Mouse (Mus musculus) retina, postnatal 1 day (tissue): Measurements from ENCODE around the gene Nbea.

ENCODE experiments used
- DNase-seq: peaks from one replicate; pipeline ENCODE4 v3.0.0-alpha.2; 2012

Gene Nbea

GRCm38 (mm10) chr3:56183159-56184133 is at the start of gene Nbea:
TSS of gene Nbea (minus strand) at chr3:56183701.
- DNase-seq, result peak; percentile 92

- DNase-seq, result no peak
Measured at GRCm38 (mm10) chr3:56229283-56229682, 45.8 kb upstream of the Nbea start.

DNA sequence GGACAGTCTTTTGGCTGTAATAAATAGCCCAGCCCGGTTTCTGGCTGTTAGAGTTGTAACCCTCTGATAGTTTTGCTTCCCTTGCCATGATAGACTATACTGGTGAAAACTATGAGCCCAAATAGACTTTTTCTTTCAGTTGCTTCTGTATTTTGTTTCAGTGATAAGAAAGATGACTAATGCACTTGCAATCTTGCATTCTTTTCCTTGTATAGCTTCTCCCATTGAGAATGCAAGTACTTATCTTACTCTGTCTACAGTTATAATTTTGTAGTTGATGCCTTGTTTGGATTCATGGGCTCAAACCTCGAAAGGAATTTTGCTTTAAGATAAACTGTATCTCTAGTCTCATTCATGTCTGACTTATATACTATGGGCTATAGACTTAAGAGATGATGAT is 32.5 kb upstream of the Nbea start:
- no peak for DNase-seq

GRCm38 (mm10) chr3:56203968-56204367 is 20.5 kb upstream of the Nbea start:
- no peak for DNase-seq

GRCm38 (mm10) chr3:56188238-56188637 is 4.7 kb upstream of the Nbea start:
- DNase-seq, result no peak

- no peak for DNase-seq
Measured at GRCm38 (mm10) chr3:56187131-56187779, 3.8 kb upstream of the Nbea start.

- DNase-seq, result peak; percentile 61
Measured at GRCm38 (mm10) chr3:56182371-56183158, 936 bp downstream of the Nbea start.

DNA sequence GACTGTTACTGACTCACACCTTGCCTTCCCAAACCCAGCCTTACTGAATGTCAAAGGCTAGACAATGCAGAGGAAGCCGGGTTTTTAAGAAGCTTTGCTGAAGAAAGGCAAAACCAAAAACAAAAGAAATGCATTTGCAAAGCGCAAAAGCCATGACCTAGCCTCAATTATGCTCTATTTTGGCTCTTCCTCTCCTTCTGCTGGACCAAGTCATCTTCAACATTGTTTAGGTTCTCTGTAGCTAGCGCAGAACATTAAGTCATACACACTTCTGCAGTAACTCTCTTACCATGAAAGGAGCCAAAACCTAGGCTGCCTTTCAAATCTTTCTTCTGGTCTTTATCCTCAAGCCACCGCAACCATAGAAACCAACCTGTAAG is 1.5 kb downstream of the Nbea start:
- DNase-seq, result no peak

DNA sequence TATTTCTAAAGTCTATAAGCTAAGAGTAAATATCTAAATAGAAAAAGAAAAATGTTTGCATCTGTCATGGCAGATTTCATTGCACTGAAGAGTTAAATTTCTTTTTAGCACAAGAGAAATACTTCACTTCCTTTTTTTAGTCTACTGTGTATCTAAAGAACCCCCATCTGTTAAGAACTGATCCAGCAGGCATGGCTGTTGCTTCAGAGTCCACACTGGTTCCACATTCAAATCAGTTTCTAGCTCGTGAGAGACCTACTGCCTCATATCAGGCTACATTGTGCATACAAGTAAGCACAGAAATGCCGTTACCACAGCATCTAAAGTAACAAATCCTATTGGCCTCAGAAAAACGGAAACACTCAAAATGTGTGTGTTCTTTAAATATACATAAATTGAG is 2.5 kb downstream of the Nbea start:
- peak; percentile 10 for DNase-seq

GRCm38 (mm10) chr3:56157864-56158263 is 25.6 kb downstream of the Nbea start:
- no peak for DNase-seq

GRCm38 (mm10) chr3:56126674-56127073 is 56.8 kb downstream of the Nbea start:
- no peak for DNase-seq

DNA sequence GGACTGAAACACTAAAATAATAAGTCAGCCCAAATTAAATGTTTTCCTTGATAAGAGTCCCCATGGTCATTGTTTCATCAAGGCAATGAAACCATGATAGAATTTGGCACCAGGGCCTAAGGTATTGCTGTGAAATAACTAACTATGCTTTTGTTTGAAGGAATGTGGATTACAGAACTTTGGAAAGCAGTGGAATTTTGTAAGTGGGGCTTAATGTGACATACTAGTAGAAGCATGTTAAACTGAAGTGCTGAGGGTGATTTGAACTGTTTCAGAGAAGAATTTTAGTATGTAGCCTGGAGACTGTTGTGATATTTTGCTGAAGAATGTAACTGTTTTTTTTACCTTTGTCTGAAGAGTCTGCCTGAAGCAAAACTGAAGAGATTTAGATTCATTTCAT is 66.9 kb downstream of the Nbea start:
- DNase-seq, result no peak

DNA sequence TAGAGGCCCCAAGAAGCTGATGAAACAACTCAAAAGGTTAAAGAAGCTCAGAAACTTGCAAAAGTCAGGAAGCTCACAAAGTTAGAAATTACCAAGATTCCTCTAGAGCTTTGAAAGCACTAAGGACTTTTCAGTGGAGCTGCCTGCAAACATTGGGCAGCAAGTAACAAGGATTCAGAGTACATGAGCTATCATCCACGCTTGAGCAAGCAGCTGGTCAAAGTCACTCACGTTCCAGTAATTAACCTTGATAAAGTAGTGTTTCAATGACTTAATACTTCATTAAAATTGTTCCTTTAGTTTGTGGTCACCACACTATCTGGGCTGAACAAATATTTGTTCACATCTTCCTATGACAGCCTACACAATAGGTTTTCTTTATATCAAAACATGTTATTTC is 75.4 kb downstream of the Nbea start:
- no peak for DNase-seq

DNA sequence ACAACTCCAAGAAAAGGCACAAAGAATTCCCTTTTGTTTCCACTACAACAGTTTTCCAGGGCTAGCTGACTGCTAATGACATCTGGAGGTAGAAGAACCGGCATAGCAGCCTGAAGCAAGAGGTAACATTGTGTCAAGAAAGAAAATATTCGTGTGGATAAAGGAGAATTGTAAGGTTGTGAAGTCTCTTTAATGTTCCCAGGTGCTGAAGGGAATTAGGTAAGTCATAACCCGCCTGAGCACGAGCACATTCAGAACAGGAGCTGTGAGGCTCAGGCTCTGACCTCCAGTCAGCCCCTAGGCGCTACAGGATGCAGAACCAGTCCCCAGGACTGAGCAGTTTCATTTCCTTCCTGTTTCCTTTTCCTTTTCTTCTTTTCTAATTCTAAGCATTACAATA is 86.4 kb downstream of the Nbea start:
- peak; percentile 41 for DNase-seq

- DNase-seq, result peak; percentile 52
Measured at GRCm38 (mm10) chr3:56079015-56079612, 104.4 kb downstream of the Nbea start.

GRCm38 (mm10) chr3:56067849-56068248 is 115.7 kb downstream of the Nbea start:
- DNase-seq, result no peak

GRCm38 (mm10) chr3:56066360-56067040 is 117.0 kb downstream of the Nbea start:
- no peak for DNase-seq

DNA sequence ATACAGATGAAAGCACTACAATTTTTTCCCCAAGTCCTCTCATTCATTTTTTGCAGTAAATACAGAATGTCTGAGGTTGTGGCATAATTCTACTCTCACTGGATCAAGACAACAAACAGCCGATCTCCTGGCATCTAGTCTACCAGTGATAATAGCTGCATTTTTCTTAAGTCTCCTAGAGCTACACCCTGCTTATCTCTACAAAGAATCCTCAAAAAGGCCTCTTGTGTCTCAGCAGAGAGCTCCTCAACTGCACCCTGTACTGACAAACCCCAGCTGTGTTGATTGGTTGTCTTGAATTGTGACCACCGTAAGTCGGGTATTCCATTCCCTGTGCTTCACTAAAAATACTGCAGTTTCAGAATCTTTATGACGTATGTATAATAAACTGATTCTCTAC is 118.3 kb downstream of the Nbea start:
- no peak for DNase-seq

DNA sequence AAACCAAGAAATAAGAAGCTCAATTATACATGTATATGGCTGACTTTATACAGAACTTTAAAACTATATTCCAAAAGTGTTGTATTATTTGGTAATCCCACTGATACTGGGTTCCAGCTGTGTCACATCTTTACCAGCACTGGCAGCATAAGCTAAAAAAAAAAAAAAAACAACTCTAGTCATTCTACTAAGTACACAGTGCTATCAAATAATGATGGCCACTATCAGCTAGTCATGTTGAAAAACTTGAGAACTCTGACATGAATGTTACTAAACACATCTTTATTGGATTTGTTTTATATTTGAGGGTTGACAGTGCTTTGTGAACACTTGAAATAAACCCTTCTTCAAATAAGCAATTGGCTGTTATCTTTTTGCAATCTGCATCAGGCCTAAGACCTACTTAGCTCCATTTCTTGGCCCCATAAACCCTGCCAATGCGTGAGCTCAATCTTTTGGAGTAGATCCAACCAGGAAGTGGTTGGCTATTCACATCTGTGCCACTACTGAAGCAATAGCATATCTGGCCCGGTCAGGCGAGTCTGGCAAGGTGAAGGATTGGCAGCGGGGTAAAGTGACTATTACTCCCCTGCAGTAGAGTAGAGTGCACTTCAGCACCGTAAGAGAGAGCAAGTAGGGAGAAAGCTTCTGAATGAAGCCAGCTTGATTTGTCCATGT is 137.7 kb downstream of the Nbea start:
- DNase-seq, result no peak

GRCm38 (mm10) chr3:56043091-56043490 is 140.4 kb downstream of the Nbea start:
- DNase-seq, result no peak

DNA sequence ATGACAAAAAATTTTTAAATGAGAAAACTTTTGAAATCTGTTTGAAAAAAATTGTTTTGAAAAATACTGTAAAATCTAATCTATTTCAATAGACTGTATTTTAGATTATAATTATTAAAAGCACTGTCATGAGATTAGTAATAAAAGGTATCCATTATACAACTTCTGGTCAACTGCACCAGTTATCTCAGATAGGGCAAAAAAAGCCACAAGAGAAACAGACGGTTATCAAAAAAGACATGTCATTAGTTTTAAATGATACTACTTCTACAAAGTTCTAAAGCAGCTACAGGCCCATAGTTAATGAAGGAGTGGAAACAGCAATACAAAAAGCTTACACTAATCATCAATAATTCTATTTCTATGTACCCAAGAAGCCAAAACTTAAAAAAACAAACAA is 144.0 kb downstream of the Nbea start:
- DNase-seq, result no peak

- DNase-seq, result no peak
Measured at GRCm38 (mm10) chr3:56034596-56034995, 148.9 kb downstream of the Nbea start.
